Mouse (Mus musculus): ENCODE data around the gene Get4. TPM values are rescaled to one million over a fixed set of nuclear protein-coding genes. Genes with fewer than 3 reads are reported as not detected.

Gene Get4
- total and polyA plus RNA-seq, 3 experiments, result 22.3 to 68.0 (median 37.3) TPM

GRCm38 (mm10) chr5:139209685-139210026 lies 42.5 kb upstream of the Get4 start:
- H3K9me3 ChIP-seq (replicated peaks), result no peaks in the 10 kb centered on the region
- no peaks in the 10 kb centered on the region for H3K27me3 ChIP-seq (ENCODE audit: insufficient read depth, low read length)
- H3K4me1 ChIP-seq (ENCODE audit: insufficient read depth, low read depth, low read length), result peaks cover 58% of the 10 kb centered on the region
- ATAC-seq (ENCODE audit: extremely low read depth, insufficient number of reproducible peaks, low FRiP score, poor library complexity, severe bottlenecking) (no peak), DNase-seq (ENCODE audit: low spot score) (no peak)
- TF ChIP-seq GATA2 (IDR thresholded peaks at IDR 0.05; ENCODE audit: borderline replicate concordance, low read depth, low read length) (no peak), GATA1 (IDR thresholded peaks at IDR 0.05; ENCODE audit: borderline replicate concordance, low read length) (no peak), TAL1 (conservative IDR thresholded peaks at IDR 0.05; ENCODE audit: low read depth, low read length) (no peak)
- H3K36me3 ChIP-seq (replicated peaks), result peaks cover 94% of the 10 kb centered on the region
- no peak overlapping the region for H3K4me3 ChIP-seq (ENCODE audit: low read depth, low read length)

- no peaks in the 10 kb centered on the region for H3K9me3 ChIP-seq (replicated peaks)
- H3K27me3 ChIP-seq (ENCODE audit: insufficient read depth, low read length), result no peaks in the 10 kb centered on the region
- peaks cover 95% of the 10 kb centered on the region for H3K36me3 ChIP-seq (replicated peaks)
- DNase-seq (ENCODE audit: low spot score) (no peak), ATAC-seq (ENCODE audit: extremely low read depth, insufficient number of reproducible peaks, low FRiP score, poor library complexity, severe bottlenecking) (no peak)
- H3K4me3 ChIP-seq (ENCODE audit: low read depth, low read length), result no peak overlapping the region
- TF ChIP-seq CTCF (IDR thresholded peaks at IDR 0.05; ENCODE audit: low read depth, low read length), result no peak
- TF ChIP-seq GATA2 (IDR thresholded peaks at IDR 0.05; ENCODE audit: borderline replicate concordance, low read depth, low read length), result no peak
- no peak for TF ChIP-seq POLR2AphosphoS5 (IDR thresholded peaks at IDR 0.05; ENCODE audit: insufficient replicate concordance, low read depth, low read length)
- no peak for TF ChIP-seq TAL1 (conservative IDR thresholded peaks at IDR 0.05; ENCODE audit: low read depth, low read length)
- TF ChIP-seq GATA1 (IDR thresholded peaks at IDR 0.05; ENCODE audit: borderline replicate concordance, low read length), result no peak
- peaks cover 37% of the 10 kb centered on the region; the same call in 1 of the 2 replicates for H3K4me1 ChIP-seq (ENCODE audit: insufficient read depth, low read depth, low read length)
Measured at GRCm38 (mm10) chr5:139211737-139212385, 40.3 kb upstream of the Get4 start.

- peaks cover 20% of the 10 kb centered on the region; the same call in 1 of the 2 replicates for H3K4me1 ChIP-seq (ENCODE audit: insufficient read depth, low read depth, low read length)
- no peak overlapping the region for H3K4me3 ChIP-seq (ENCODE audit: low read depth, low read length)
- ATAC-seq (ENCODE audit: extremely low read depth, insufficient number of reproducible peaks, low FRiP score, poor library complexity, severe bottlenecking), result no peak
- H3K9me3 ChIP-seq (replicated peaks), result no peaks in the 10 kb centered on the region
- no peaks in the 10 kb centered on the region for H3K27me3 ChIP-seq (ENCODE audit: insufficient read depth, low read length)
- H3K36me3 ChIP-seq (replicated peaks), result peaks cover 77% of the 10 kb centered on the region
- TF ChIP-seq POLR2AphosphoS5 (IDR thresholded peaks at IDR 0.05; ENCODE audit: insufficient replicate concordance, low read depth, low read length) (no peak), GATA2 (IDR thresholded peaks at IDR 0.05; ENCODE audit: borderline replicate concordance, low read depth, low read length) (no peak), TAL1 (conservative IDR thresholded peaks at IDR 0.05; ENCODE audit: low read depth, low read length) (no peak), GATA1 (IDR thresholded peaks at IDR 0.05; ENCODE audit: borderline replicate concordance, low read length) (no peak), CTCF (IDR thresholded peaks at IDR 0.05; ENCODE audit: low read depth, low read length) (no peak)
- DNase-seq (ENCODE audit: low spot score), result no peak
Measured at GRCm38 (mm10) chr5:139214298-139214697, 37.8 kb upstream of the Get4 start.

- no peak for ATAC-seq (ENCODE audit: extremely low read depth, insufficient number of reproducible peaks, low FRiP score, poor library complexity, severe bottlenecking)
- TF ChIP-seq CTCF (IDR thresholded peaks at IDR 0.05; ENCODE audit: low read depth, low read length) (no peak), POLR2AphosphoS5 (IDR thresholded peaks at IDR 0.05; ENCODE audit: insufficient replicate concordance, low read depth, low read length) (no peak), GATA2 (IDR thresholded peaks at IDR 0.05; ENCODE audit: borderline replicate concordance, low read depth, low read length) (no peak), TAL1 (conservative IDR thresholded peaks at IDR 0.05; ENCODE audit: low read depth, low read length) (no peak), GATA1 (IDR thresholded peaks at IDR 0.05; ENCODE audit: borderline replicate concordance, low read length) (no peak)
- Histone ChIP-seq H3K4me1 (ENCODE audit: insufficient read depth, low read depth, low read length) (peaks cover 16% of the 10 kb centered on the region; the same call in 1 of the 2 replicates), H3K9me3 (replicated peaks) (no peaks in the 10 kb centered on the region), H3K36me3 (replicated peaks) (peaks cover 74% of the 10 kb centered on the region), H3K27me3 (ENCODE audit: insufficient read depth, low read length) (no peaks in the 10 kb centered on the region), H3K4me3 (ENCODE audit: low read depth, low read length) (no peak overlapping the region)
- DNase-seq (ENCODE audit: low spot score), result no peak
Measured at GRCm38 (mm10) chr5:139215184-139215583, 36.9 kb upstream of the Get4 start.

- Histone ChIP-seq H3K36me3 (replicated peaks) (peaks cover 74% of the 10 kb centered on the region), H3K9me3 (replicated peaks) (no peaks in the 10 kb centered on the region), H3K4me1 (ENCODE audit: insufficient read depth, low read depth, low read length) (peaks cover 9% of the 10 kb centered on the region; the same call in 1 of the 2 replicates), H3K4me3 (ENCODE audit: low read depth, low read length) (no peak overlapping the region), H3K27me3 (ENCODE audit: insufficient read depth, low read length) (no peaks in the 10 kb centered on the region)
- TF ChIP-seq POLR2AphosphoS5 (IDR thresholded peaks at IDR 0.05; ENCODE audit: insufficient replicate concordance, low read depth, low read length) (no peak), CTCF (IDR thresholded peaks at IDR 0.05; ENCODE audit: low read depth, low read length) (no peak), GATA2 (IDR thresholded peaks at IDR 0.05; ENCODE audit: borderline replicate concordance, low read depth, low read length) (no peak), GATA1 (IDR thresholded peaks at IDR 0.05; ENCODE audit: borderline replicate concordance, low read length) (no peak), TAL1 (conservative IDR thresholded peaks at IDR 0.05; ENCODE audit: low read depth, low read length) (no peak)
- ATAC-seq (ENCODE audit: extremely low read depth, insufficient number of reproducible peaks, low FRiP score, poor library complexity, severe bottlenecking) (no peak), DNase-seq (ENCODE audit: low spot score) (no peak)
Measured at GRCm38 (mm10) chr5:139216121-139216520, 36.0 kb upstream of the Get4 start.

- no peak overlapping the region for H3K4me3 ChIP-seq (ENCODE audit: low read depth, low read length)
- TF ChIP-seq POLR2AphosphoS5 (IDR thresholded peaks at IDR 0.05; ENCODE audit: insufficient replicate concordance, low read depth, low read length) (no peak), TAL1 (conservative IDR thresholded peaks at IDR 0.05; ENCODE audit: low read depth, low read length) (no peak), GATA1 (IDR thresholded peaks at IDR 0.05; ENCODE audit: borderline replicate concordance, low read length) (no peak), GATA2 (IDR thresholded peaks at IDR 0.05; ENCODE audit: borderline replicate concordance, low read depth, low read length) (no peak), CTCF (IDR thresholded peaks at IDR 0.05; ENCODE audit: low read depth, low read length) (no peak)
- no peak for ATAC-seq (ENCODE audit: extremely low read depth, insufficient number of reproducible peaks, low FRiP score, poor library complexity, severe bottlenecking)
- no peaks in the 10 kb centered on the region for H3K9me3 ChIP-seq (replicated peaks)
- DNase-seq (ENCODE audit: low spot score), result no peak
- no peaks in the 10 kb centered on the region for H3K27me3 ChIP-seq (ENCODE audit: insufficient read depth, low read length)
- peaks cover 76% of the 10 kb centered on the region for H3K36me3 ChIP-seq (replicated peaks)
- H3K4me1 ChIP-seq (ENCODE audit: insufficient read depth, low read depth, low read length), result peaks cover 9% of the 10 kb centered on the region; the same call in 1 of the 2 replicates
Measured at GRCm38 (mm10) chr5:139216774-139217173, 35.4 kb upstream of the Get4 start.
